Mouse (Mus musculus): ENCODE measurements around the gene Per3. TPM values are rescaled to one million over a fixed set of nuclear protein-coding genes. Genes with fewer than 3 reads are reported as not detected.
"Not testable (repeated sequence)": the region's sequence is repeated elsewhere in the genome, so short reads cannot be mapped to it uniquely, and the experiment has no call there.

Per3 gene
- total RNA-seq, 2 experiments from 2014 or later, result 13.2 to 15.2 TPM

DNA sequence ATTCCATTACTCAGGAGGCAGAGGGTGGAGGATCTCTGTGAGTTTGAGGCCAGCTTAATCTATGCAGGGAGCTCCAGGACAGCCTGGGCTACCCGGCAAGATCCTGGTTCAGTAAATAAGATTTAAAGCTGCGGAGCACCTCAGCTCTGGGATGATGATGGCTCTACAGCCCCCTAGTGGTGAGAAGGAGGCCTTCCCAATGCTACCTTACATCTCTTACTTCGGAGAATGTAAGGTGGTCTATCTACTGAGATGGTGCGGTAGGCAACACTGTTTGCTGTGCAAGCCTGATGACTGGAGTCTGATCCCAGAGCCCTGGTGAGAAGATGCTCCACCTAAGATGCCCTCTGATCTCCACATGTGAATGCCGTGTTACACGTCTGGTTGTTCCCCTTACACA, 17.5 kb downstream of the Per3 start:
- DNase-seq (ENCODE audit: low spot score in 2 of 2), result no peak

DNA sequence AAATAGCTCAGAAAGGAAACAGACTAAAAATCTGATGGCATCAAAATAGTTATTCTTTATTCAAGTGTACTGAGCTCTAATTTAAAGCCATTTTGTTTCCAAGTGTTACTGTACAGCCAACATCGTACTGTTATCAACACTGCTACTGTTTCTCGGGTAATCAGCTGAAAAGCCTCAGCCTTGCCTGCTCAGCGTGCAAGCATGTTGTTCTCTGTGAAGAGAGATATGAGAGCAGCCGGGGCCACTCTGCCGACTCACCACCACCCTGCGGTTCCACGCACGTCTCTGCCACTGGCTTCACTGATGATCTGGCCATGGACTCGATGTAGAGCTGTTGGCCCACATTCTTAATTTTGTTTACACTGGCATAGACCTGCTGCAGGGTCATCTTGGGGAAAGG, 20.3 kb downstream of the Per3 start:
- DNase-seq (ENCODE audit: low spot score in 2 of 2), result no peak

- not testable (repeated sequence) for DNase-seq (ENCODE audit: low spot score in 2 of 2)
Measured at GRCm38 (mm10) chr4:151017356-151017755, 27.1 kb downstream of the Per3 start.

DNA sequence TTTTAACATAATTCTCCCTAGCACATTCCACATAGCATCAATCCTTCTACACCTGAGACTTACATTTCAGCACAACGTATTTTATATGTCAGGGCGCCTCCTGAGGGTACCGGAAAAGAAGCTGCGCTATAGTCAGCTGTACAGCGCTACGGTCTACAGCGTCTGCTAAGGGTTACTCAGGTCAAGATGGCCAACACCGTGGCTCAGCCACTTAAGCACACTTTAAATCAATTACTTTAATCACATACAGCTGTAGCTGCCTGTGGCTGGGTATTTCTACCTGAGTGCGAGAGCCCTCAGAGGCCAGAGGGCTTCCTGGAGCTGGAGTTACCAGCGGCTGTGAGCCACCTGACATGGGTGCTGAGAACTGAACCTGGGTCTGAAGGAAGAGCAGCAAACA, 28.5 kb downstream of the Per3 start:
- DNase-seq (ENCODE audit: low spot score in 2 of 2), result no peak

DNA sequence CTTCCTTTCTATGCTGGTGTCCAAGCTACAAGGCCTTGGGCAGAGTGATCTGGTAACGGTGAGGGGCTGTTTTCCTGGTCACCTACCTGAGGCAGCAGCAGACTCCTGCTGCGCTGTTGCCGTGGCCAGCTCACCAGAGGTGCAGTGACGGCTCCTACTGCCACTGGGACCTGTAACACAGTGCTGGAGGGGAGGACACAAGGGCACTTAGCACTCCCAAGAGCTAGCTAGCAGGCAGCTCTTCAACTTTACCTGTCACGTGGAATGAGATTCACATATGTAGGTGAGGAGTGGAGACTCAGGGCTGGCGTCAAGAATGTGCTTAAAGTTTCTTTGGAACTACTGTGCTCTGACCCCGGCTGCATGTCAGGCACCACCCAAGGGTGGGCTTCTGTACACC, 34.1 kb downstream of the Per3 start:
- no peak for DNase-seq (ENCODE audit: low spot score in 2 of 2)

DNA sequence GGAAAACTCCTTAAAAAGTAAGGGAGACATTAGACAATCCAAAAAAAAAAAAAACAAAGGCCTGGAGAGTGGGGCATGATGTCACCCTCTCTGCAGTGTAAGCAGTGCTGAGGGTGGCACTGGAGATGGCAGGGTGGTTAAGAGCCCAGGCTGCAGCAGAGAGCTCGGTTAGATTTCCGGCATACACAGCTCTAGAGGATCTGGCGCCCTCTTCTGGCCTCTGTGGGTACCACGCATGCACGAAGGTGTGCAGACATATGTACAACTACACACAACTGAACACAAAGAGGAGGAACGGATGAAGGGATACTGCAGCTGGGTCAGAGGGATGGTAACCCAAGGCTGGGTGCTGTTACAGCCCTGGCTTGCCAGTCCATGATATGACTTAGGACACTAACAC, 37.5 kb downstream of the Per3 start:
- peak; percentile 65 to 66 for DNase-seq (ENCODE audit: low spot score in 2 of 2)

- DNase-seq (ENCODE audit: low spot score in 2 of 2), result no peak
Measured at GRCm38 (mm10) chr4:151005656-151006318, 38.7 kb downstream of the Per3 start.

- DNase-seq (ENCODE audit: low spot score in 2 of 2), result no peak
Measured at GRCm38 (mm10) chr4:151001397-151001796, 43.1 kb downstream of the Per3 start.

DNA sequence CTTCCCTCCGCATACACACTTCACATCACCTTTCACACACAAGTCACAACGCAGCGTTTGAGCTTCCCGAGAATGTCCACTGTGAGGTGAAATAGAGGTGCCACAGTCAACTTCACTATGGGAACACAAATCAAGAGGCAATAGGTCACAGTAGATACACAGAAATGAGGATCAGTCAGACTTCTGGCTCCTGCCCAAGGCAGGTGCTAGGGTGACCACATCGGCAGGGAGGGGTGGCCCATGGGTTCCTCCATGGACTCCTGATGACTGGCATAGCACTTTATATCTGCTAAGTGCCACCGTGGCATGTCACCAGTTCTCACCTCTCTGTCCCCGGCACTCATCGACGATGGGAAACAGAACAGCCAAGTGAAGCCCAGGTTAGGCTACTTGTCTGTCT, 45.8 kb downstream of the Per3 start:
- no peak for DNase-seq (ENCODE audit: low spot score in 2 of 2)

GRCm38 (mm10) chr4:150996797-150997196, 47.7 kb downstream of the Per3 start, which contains the start of gene Uts2:
Gene Uts2, plus strand, starts transcription at chr4:150997097.
- DNase-seq (ENCODE audit: low spot score in 2 of 2), result no peak

DNA sequence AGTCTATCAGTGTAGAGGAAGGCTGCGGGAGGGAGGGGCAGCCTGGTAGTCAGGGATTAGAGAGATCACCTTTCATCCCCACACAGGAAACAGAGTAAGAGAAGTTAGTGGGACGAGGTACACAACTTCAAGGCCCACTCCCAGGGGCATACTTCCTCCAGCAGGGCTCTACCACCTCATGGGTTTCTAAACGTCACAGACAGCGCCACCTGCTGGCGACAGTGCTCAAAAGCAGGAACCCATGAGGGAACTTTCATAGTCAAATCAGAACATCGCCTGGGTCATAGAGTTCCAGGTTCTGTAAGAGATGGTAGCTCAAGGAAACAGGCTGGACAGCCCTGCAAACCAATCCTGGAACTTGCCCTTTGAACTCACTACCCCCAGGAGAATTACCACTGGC, 54.3 kb downstream of the Per3 start:
- DNase-seq (ENCODE audit: low spot score in 2 of 2), result peak in 1 of 2 experiments; percentile 26

- DNase-seq (ENCODE audit: low spot score in 2 of 2), result no peak
Measured at GRCm38 (mm10) chr4:150980153-150980552, 64.3 kb downstream of the Per3 start.

- no peak for DNase-seq (ENCODE audit: low spot score in 2 of 2)
Measured at GRCm38 (mm10) chr4:150979455-150979854, 65.0 kb downstream of the Per3 start.

GRCm38 (mm10) chr4:150978156-150978910, 66.1 kb downstream of the Per3 start:
- no peak for DNase-seq (ENCODE audit: low spot score in 2 of 2)

DNA sequence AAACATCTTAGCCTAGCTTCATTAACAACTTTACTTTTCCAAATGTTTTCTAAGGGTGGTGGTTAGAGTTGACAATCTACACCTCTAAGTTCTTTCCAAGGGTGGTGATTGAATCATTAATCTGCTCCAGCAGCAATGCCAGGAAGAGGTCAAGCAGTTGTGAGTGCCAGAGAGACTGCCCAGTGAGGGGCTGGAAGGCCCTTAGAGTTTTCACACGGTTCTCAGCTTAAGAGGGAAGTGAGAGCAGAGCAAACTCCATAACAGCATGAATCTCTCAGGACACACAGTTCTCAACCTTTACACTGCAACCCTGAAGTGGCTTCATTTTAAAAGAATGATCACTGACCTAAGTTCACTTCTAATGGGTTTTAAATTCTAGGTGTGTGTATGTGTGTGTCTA, 69.3 kb downstream of the Per3 start:
- no peak for DNase-seq (ENCODE audit: low spot score in 2 of 2)

DNA sequence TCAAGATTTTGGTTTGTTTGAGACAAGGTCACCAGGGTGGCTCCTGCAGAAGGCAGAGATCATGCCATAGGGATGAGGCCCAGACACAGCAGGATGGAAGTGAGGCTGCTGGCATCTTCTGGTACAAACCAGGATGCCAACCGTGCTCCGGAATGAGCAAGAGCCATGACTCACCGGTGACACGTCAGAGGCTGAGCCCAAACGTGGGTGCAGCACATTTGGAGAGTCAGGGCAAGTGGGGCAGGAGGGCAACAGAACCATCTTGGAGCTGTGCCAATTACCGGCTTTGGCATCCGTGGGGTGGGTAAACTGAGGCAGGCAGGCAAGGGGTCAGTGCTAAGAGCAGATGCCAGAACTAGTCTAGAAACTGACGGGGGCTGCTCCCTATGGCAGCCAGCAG, 71.2 kb downstream of the Per3 start:
- DNase-seq (ENCODE audit: low spot score in 2 of 2), result no peak

- DNase-seq (ENCODE audit: low spot score in 2 of 2), result no peak
Measured at GRCm38 (mm10) chr4:150968956-150969355, 75.5 kb downstream of the Per3 start.

DNA sequence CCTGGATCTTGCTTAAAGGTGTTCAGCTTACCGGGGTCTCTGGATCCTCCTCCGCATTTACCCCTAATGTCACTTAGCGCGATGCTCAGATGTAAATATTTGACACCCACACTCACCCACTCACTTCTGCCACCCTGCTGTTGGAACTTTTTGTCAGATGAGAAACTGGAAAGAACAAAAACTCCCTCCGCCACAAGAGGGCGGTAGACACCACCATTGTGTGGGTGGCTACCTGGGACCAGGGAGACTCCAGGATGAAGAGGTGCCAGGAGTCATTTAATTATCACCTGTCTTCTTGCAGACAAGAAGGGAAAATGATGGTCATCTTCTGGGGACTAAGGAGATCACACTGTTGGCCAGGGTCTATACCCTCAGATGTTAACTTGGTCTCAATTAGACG, 77.9 kb downstream of the Per3 start:
- peak; percentile 75 to 78 for DNase-seq (ENCODE audit: low spot score in 2 of 2)

- DNase-seq (ENCODE audit: low spot score in 2 of 2), result no peak
Measured at GRCm38 (mm10) chr4:150965555-150965951, 78.9 kb downstream of the Per3 start.

DNA sequence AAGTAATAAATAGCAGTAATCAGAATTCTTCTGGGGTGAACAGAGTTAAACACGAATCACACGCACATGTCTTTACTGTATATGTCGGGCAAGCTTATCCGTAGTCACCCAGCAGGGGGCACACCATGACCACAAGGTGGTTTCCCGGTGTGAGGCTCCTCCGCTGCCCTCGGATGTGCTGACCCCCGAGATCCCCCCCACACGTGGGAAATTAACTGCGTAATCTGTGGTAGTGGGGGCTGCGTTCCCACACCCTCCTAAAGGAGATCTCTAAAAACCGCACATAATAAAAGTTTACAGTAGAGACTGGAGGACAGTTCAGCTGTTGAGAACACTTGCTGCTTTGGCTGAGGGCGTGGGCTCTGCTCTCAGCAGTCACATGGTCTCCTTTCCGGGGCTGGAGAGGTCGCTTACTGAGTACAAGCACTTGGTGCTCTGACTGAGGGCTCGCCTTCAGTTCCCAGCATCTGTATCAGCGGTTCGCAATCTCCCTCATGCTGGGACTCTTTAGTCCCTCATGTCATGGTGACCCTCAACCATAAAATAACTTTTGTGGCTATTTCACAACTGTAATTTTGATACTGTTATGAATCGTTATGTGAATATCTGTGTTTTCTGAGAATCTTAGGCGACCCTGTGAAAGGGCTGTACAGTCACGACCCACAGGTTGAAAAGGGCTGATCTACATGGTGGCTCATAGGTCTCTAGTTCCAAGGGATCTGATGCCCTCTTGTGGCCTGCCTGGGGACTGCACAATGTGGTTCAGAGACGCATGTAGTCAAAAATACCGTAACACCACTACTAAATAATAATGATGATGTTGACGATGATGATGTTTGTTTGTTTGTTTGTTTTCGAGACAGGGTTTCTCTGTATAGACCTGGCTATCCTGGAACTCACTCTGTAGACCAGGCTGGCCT, 79.6 kb downstream of the Per3 start:
- peak; percentile 92 to 94 for DNase-seq (ENCODE audit: low spot score in 2 of 2)

- no peak for DNase-seq (ENCODE audit: low spot score in 2 of 2)
Measured at GRCm38 (mm10) chr4:150963711-150964110, 80.8 kb downstream of the Per3 start.

DNA sequence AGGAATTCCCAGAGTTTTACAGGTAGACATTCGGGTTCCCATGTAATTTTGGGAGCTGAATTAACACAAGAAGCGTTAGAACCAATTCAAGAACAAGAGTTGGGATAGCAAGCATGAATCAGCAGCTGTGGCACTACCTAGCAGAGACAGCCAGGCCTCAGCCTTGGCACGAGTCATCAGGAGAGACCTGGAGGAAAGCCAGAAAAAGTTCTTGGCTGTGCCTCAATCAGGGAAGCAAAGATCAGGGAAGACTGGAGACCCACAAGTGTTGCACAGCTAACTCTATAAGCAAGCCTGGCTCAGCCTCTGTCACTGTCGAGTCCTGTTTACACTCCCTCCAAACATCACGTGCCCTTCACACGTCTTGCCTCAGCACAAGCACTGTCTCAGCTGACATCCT, 82.2 kb downstream of the Per3 start:
- DNase-seq (ENCODE audit: low spot score in 2 of 2), result no peak
